Mouse (Mus musculus) olfactory bulb, adult 2 months (tissue): Measurements from ENCODE around the gene Lim2.

ENCODE experiments used
- CTCF ChIP-seq: fragments of 200-500 bp; IDR thresholded peaks from 2 replicates; pipeline ENCODE4 v1.5.1; 2012; ENCODE audit warnings: low read depth, mild to moderate bottlenecking, low read length, moderate library complexity; ENCODE audit not compliant: insufficient read depth
- POLR2A ChIP-seq: fragments of 200-500 bp; IDR thresholded peaks from 2 replicates; pipeline ENCODE4 v1.6.1; 2012; ENCODE audit warnings: mild to moderate bottlenecking, low read depth, low read length, moderate library complexity; ENCODE audit not compliant: insufficient read depth

DNA sequence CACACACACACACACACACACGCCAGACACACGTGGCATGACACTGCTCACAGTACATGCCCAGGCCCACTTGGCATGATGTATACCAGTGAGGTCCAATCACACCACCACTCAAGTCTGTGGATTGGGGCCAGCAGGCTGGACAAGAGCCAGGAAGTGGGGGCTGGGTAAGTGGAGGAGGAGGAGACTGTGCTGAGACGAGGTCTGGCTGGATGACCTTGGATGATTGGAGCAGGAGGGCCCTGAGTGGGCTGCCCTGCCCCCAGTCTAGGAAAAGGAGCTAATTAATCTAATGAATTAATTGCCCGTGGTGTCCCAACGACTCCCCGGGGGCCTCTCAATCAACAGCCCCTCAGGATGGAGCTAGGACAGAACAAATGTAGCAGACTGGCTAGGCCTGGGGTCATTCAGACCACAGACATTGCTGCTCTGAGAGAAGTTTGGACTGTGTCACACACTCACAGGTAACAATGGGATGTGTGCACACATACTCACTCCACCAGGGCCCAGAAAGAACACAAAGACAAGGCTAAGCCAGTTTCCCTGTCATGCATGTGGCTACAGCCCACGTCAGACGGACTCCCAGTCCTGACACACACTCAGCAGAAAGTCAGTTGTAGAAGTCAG, 54.7 kb downstream of the Lim2 start:
- no peak for TF ChIP-seq CTCF
- TF ChIP-seq POLR2A, result no peak
